Mouse (Mus musculus): ENCODE measurements around the gene Slc35c2. TPM values are rescaled to one million over a fixed set of nuclear protein-coding genes. Genes with fewer than 3 reads are reported as not detected.

Gene Slc35c2
- polyA plus RNA-seq (2012; rRNA removed), result 52.3 and 55.0 TPM in 2 replicates

DNA sequence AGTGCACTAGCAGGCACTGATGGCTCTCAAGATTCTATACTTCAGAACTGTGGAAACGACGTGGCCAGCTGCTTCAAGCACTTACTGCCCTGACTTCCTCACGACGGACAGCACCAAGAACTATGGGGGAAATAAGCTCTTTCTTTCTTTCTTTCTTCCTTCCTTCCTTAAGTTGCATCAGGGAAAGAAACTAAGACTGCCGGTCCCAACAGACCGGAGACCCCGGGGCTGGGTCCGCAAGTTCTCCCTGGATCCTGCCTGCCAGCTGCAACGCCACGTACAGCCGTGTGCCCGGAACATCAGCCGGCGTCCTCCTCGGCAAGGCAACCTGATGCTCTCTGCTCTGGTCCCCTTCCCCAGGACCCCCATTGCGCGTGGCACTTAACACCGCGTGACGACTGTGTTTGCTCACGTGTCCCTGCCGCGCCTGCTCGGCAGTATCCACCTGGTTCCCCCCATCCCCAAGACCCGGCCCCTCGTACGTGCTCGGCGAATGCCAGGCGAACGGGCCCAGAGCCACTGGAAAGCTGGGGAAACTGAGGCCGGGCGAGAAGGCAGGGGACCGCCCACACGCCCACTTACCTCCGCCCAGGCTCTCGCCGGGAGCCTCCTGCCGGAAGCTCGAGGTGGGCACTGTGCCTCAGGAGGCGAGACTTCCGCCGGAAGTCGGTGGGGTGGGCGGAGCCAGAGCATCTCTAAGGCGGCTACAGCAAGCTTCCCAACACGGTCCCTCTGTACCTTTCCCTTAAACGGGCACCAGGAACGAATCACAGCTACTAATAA lies at the start of gene Slc35c2:
Slc35c2 (minus strand) TSS at position 668 of the 783 bp plus-strand sequence.
- under 1% methylated on average over 49 of the region's 49 CpGs for WGBS
- Histone ChIP-seq H3K4me1 (ENCODE audit: control insufficient read depth, insufficient read depth, low read length) (peaks cover 13% of the 10 kb centered on the region), H3K4me3 (replicated peaks; ENCODE audit: extremely low read depth, low read depth, low read length) (peak within 1 kb of the TSS; percentile 81)
- peak; percentile 62; the same call in 1 of the 2 replicates for TF ChIP-seq POLR2A (IDR thresholded peaks at IDR 0.05; ENCODE audit: borderline replicate concordance, extremely low read depth, low read depth, low read length)
- no peak for TF ChIP-seq CTCF (IDR thresholded peaks at IDR 0.05; ENCODE audit: insufficient read depth, low read length)
- peak; percentile 93 for DNase-seq

DNA sequence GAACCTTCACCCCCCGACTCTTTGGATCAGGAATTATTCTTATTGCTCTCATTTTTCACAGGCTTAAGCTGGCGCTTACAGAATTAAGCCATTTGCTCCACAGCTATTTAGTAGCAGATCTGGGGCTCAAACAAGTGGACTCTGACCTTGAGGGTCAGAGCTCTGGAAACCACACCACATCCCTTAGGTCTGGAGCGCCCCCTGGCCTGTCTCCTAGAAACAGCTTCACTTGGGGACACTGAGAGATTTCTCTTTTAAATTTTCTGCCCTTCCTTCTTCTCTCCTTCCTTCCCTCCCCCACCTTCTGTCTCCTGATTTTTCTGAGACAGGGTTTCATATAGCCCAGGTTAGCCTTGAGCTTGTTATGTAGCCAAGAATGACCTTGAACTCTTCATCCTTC lies 49.5 kb upstream of the Slc35c2 start:
- TF ChIP-seq POLR2A (IDR thresholded peaks at IDR 0.05; ENCODE audit: borderline replicate concordance, extremely low read depth, low read depth, low read length), result no peak
- peak; percentile 83 for TF ChIP-seq CTCF (IDR thresholded peaks at IDR 0.05; ENCODE audit: insufficient read depth, low read length)
- H3K4me1 ChIP-seq (ENCODE audit: control insufficient read depth, insufficient read depth, low read length), result no peaks in the 10 kb centered on the region
- DNase-seq, result peak; percentile 62
- 47% methylated on average over 3 of the region's 3 CpGs for WGBS
- H3K4me3 ChIP-seq (replicated peaks; ENCODE audit: extremely low read depth, low read depth, low read length), result no peak overlapping the region

DNA sequence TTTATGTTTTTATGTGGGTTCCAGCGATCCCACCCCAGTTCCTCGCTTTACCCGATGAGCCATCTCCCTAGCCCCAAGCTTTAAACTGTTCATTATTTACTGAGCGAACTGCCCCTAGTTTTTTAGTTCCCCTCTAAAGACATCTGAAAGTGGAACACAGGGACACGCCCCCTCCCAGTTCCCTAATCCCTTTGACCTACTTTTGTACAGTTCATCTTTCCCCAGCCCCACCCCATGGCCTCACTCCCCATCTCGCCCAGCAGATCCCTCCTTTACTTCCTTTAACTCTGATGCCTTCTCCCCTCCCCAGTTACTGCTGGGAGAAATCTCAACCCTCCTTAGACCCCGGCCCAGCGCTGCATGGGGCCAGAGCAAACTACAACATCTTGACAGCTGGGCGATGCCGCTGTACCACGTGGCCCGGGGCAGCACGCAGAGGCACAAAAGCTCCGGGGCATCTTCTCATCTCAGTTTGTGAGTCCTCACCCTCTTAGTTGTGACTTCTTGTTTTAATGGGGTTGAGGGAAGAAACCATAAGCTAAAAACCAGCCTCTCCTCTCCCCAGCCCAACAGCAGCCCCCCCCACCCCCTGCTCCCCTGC lies 45.0 kb upstream of the Slc35c2 start:
- TF ChIP-seq POLR2A (IDR thresholded peaks at IDR 0.05; ENCODE audit: borderline replicate concordance, extremely low read depth, low read depth, low read length) (no peak), CTCF (IDR thresholded peaks at IDR 0.05; ENCODE audit: insufficient read depth, low read length) (no peak)

DNA sequence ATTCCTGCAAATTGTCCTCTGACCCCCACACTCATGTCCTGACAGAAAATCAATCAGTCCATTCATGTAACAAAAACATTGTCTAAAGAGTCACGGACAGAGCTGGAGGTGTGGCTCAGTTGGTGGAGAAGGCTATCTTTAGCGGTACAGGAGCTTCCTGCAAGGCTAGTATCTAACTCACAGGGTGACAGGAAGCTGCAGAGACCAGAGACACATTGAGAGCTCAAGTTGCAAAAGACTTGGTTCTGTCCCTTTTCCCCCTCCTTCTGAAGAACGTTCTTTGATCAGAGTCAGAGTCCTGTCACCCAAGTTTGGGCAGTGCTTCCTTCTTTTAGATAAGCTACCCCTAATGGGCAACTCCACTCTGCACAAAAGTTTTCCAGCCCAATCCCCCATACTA lies 42.0 kb upstream of the Slc35c2 start:
- TF ChIP-seq CTCF (IDR thresholded peaks at IDR 0.05; ENCODE audit: insufficient read depth, low read length) (no peak), POLR2A (IDR thresholded peaks at IDR 0.05; ENCODE audit: borderline replicate concordance, extremely low read depth, low read depth, low read length) (no peak)
- WGBS, result 21% methylated on average over 3 of the region's 3 CpGs
- Histone ChIP-seq H3K4me3 (replicated peaks; ENCODE audit: extremely low read depth, low read depth, low read length) (no peak overlapping the region), H3K4me1 (ENCODE audit: control insufficient read depth, insufficient read depth, low read length) (peaks cover 6% of the 10 kb centered on the region)
- no peak for DNase-seq

More for the DNA sequence above, 45.0 kb upstream of the Slc35c2 start:
- H3K4me1 ChIP-seq (ENCODE audit: control insufficient read depth, insufficient read depth, low read length), result no peaks in the 10 kb centered on the region
- 47% methylated on average over 14 of the region's 14 CpGs for WGBS
- no peak overlapping the region for H3K4me3 ChIP-seq (replicated peaks; ENCODE audit: extremely low read depth, low read depth, low read length)
- DNase-seq, result no peak

DNA sequence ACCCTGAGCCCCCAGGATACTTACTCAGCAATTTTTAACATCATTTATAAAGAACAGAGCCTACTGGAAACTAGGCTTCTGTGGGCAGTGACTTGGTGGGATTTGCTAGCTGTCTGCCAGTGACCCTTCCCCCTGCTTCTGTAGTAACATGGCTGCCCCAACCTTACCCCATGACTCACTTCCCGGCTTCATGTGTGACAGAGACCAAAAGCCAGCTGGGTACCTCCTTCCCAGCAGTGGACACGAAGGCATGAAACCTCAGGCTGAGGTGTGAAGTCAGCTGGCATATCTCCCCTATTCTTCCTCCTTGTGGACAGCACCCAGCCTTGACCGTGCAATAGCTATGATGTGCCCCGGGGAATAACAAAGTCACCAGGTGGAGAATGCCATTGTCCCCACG lies 41.1 kb upstream of the Slc35c2 start:
- no peak for DNase-seq
- 67% methylated on average over 5 of the region's 5 CpGs for WGBS
- H3K4me1 ChIP-seq (ENCODE audit: control insufficient read depth, insufficient read depth, low read length), result peaks cover 14% of the 10 kb centered on the region
- no peak for TF ChIP-seq POLR2A (IDR thresholded peaks at IDR 0.05; ENCODE audit: borderline replicate concordance, extremely low read depth, low read depth, low read length)
- TF ChIP-seq CTCF (IDR thresholded peaks at IDR 0.05; ENCODE audit: insufficient read depth, low read length), result no peak
- H3K4me3 ChIP-seq (replicated peaks; ENCODE audit: extremely low read depth, low read depth, low read length), result no peak overlapping the region

DNA sequence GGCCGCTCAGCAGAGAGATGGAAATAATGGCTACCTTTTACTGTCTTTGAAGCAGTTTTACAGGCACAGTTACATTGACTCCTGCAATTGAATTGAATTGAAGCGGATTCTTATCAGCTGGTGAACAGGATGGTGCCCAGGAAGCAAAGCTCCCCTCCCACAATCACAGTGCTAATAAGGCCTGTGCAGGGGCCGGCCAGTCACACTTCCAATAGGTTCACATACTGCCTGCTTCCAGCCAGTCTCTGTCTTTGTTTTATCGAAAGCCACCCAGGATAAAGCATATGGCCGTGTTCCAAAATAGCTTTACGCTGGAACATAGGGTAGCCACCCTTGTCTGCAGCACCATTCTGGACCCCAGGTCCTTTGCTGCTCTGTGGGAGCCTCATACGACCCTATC lies 39.7 kb upstream of the Slc35c2 start:
- peaks cover 20% of the 10 kb centered on the region for H3K4me1 ChIP-seq (ENCODE audit: control insufficient read depth, insufficient read depth, low read length)
- TF ChIP-seq POLR2A (IDR thresholded peaks at IDR 0.05; ENCODE audit: borderline replicate concordance, extremely low read depth, low read depth, low read length) (no peak), CTCF (IDR thresholded peaks at IDR 0.05; ENCODE audit: insufficient read depth, low read length) (no peak)
- 40% methylated on average over 7 of the region's 7 CpGs for WGBS
- no peak for DNase-seq
- H3K4me3 ChIP-seq (replicated peaks; ENCODE audit: extremely low read depth, low read depth, low read length), result no peak overlapping the region

DNA sequence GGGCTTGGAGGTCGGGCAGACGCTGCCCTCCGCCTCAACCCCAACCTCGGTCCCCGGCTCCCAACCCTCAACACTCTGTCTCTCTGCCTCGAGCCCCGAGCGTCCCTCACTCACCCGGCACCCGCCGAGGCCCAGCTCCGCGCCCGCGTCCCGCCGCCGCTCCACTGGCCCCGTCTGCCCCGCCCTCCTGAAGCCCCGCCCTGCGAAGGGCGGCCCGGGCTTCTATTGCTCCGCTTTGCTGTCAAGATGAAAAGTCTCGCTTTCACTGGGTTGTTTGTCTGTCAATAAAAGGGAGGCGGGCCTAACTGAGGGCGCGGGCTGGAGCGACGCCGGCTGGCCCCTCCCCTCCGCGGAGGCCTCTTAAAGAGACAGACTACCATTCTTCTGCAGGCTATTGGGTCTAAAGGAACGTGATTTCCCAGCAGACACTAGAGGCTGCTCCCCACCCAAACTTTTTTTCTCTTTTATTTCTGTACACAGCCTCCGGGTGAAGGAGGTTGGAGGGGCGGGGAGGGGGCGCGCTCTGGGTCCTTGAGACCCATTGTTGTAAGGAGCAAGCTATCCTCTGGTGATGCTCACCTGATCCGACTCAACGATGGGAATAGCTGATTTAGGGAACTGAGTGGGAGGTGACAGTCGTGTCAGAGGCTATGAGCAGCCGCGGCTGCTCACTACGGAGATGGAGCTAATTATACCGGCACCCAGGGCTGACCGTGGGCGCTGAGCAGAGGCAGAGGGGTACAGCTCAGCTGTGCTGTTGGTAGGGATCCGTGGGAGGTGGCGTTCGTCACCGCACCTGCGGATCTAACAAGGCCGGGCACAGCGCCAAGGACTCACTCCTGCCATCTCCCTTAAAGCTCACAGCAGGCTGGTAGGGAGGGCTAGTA lies 38.9 kb upstream of the Slc35c2 start, which contains the start of gene Elmo2:
Elmo2 (minus strand) TSS at position 176 of the 887 bp plus-strand sequence.
- peak within 1 kb of the TSS; percentile 71 for H3K4me3 ChIP-seq (replicated peaks; ENCODE audit: extremely low read depth, low read depth, low read length)
- peaks cover 28% of the 10 kb centered on the region for H3K4me1 ChIP-seq (ENCODE audit: control insufficient read depth, insufficient read depth, low read length)
- TF ChIP-seq POLR2A (IDR thresholded peaks at IDR 0.05; ENCODE audit: borderline replicate concordance, extremely low read depth, low read depth, low read length) (peak; percentile 75), CTCF (IDR thresholded peaks at IDR 0.05; ENCODE audit: insufficient read depth, low read length) (no peak)
- peak; percentile 96 for DNase-seq
- under 1% methylated on average over 55 of the region's 55 CpGs for WGBS

DNA sequence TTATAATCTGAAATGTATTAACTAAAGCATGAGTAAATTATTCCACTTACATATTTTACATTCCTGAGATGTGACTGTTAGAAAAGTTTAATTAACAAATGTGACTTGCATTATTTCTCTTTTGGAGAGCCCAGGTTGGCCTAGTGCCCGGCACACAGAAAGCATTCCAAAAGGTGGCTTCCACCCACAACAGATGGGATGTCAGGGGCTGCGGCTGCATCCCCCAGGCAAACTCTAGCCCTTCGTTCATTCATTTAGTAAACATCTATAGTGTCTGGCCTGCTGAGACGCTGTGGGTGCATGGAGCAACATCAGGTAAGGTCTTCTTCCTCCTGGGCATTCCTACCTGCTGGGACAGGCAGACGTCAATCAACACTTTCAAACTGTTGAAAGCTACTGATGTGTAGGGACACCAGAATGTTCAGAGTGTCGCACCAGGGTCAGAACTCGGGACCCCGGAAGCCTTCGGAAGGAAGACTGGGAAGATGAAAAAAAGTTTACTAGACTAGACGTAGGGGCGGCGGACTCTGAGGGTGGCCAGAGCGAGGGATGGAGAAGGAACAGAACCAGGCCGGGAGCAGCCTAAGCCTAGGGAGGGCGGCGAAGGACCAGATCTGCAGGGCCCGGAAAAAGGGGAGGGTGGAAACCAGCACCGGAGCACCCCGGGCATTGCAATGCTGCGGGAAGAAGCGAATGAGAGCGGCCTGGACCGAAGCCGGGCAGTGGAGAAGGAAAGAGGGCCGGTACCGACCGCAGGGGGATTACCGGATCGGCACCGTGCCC lies 38.0 kb upstream of the Slc35c2 start:
- no peak for TF ChIP-seq CTCF (IDR thresholded peaks at IDR 0.05; ENCODE audit: insufficient read depth, low read length)
- TF ChIP-seq POLR2A (IDR thresholded peaks at IDR 0.05; ENCODE audit: borderline replicate concordance, extremely low read depth, low read depth, low read length), result no peak
- under 1% methylated on average over 30 of the region's 30 CpGs for WGBS
- H3K4me3 ChIP-seq (replicated peaks; ENCODE audit: extremely low read depth, low read depth, low read length), result peak overlapping the region; percentile 71
- DNase-seq, result peak; percentile 48
- H3K4me1 ChIP-seq (ENCODE audit: control insufficient read depth, insufficient read depth, low read length), result peaks cover 36% of the 10 kb centered on the region
